9 mouse cellular contexts compared by ENCODE assay signal in genomic region chr3:137014686-137015085, GRCm38 (mm10).
DNase-seq lines count a peak whose midpoint lies in the region; ATAC-seq and TF ChIP-seq lines count a peak whose summit lies in the region.
"Had no signal": no experiment of that assay in that cellular context is flagged by ENCODE, and none has a peak within 500 bp of the region (broad histone marks: within the 10 kb centered on the region; RNA-seq: fewer than 3 reads in every experiment).

No protein-coding gene starts in this region.

- peak; percentile 5 for DNase-seq in liver
- no peak for DNase-seq in liver, embryonic 11.5 days (ENCODE audit: low spot score)
- peak; percentile 22 for DNase-seq in MEL-GATA-1-ER (ENCODE audit: extremely low read depth, low read depth)
- DNase-seq in mesoderm, embryonic 11.5 days (ENCODE audit: low read depth, low spot score): peak; percentile 65
- DNase-seq in left cerebral cortex, adult 8-10 months (ENCODE audit: low spot score in 2 of 2): no peak
- no peak for DNase-seq in forebrain, postnatal 0 days
- no peak for DNase-seq in right cerebral cortex, postnatal 10 days (ENCODE audit: low spot score in 2 of 2)
- DNase-seq: cerebellum, postnatal 10 days had no signal

- H3K4me1 ChIP-seq in liver, embryonic 11.5 days (replicated peaks; ENCODE audit: control insufficient read depth, insufficient read depth, low read length): no peaks in the 10 kb centered on the region
- H3K4me1 ChIP-seq in forebrain, postnatal 0 days (ENCODE audit: insufficient read depth): no peaks in the 10 kb centered on the region

- no peak overlapping the region for H3K9ac ChIP-seq in liver, embryonic 11.5 days (ENCODE audit: low read depth, low read length)
- no peak overlapping the region for H3K9ac ChIP-seq in forebrain, postnatal 0 days

- H3K4me3 ChIP-seq in liver, embryonic 11.5 days (ENCODE audit: low read depth, low read length): no peak overlapping the region
- no peak overlapping the region for H3K4me3 ChIP-seq in forebrain, postnatal 0 days (ENCODE audit: low read depth, low read length)

- no peaks in the 10 kb centered on the region for H3K9me3 ChIP-seq in liver, embryonic 11.5 days (ENCODE audit: control insufficient read depth, low read length)
- no peaks in the 10 kb centered on the region for H3K9me3 ChIP-seq in forebrain, postnatal 0 days (ENCODE audit: low read length)

- TF ChIP-seq CTCF in forebrain, postnatal 0 days (IDR thresholded peaks at IDR 0.05; ENCODE audit: low read depth): no peak

- no peak overlapping the region for H3K27ac ChIP-seq in liver, embryonic 11.5 days (ENCODE audit: low read depth, low read length)
- H3K27ac ChIP-seq in forebrain, postnatal 0 days (ENCODE audit: low read depth, low read length): no peak overlapping the region

- H3K27me3 ChIP-seq in liver, embryonic 11.5 days (replicated peaks; ENCODE audit: control insufficient read depth, insufficient read depth, low read length): no peaks in the 10 kb centered on the region
- no peaks in the 10 kb centered on the region for H3K27me3 ChIP-seq in forebrain, postnatal 0 days (ENCODE audit: insufficient read depth, low read length)

- H3K4me2 ChIP-seq in liver, embryonic 11.5 days: no peak overlapping the region
- no peak overlapping the region for H3K4me2 ChIP-seq in forebrain, postnatal 0 days (ENCODE audit: low read depth)

- WGBS in liver, embryonic 11.5 days: 49% methylated on average over 2 of the region's 2 CpGs
- 85% methylated on average over 2 of the region's 2 CpGs for WGBS in forebrain, postnatal 0 days

- H3K36me3 ChIP-seq in liver, embryonic 11.5 days (ENCODE audit: control insufficient read depth, insufficient read depth, low read length): no peaks in the 10 kb centered on the region
- H3K36me3 ChIP-seq in forebrain, postnatal 0 days (ENCODE audit: insufficient read depth): no peaks in the 10 kb centered on the region

- no peak for ATAC-seq in liver, embryonic 11.5 days (replicated peaks; ENCODE audit: low FRiP score)
- 0 out of 2 replicates have a peak, but pooled peaks have one; percentile 56 for ATAC-seq in common myeloid progenitor, adult 5-6 weeks (replicated peaks; ENCODE audit: low read depth, poor library complexity, severe bottlenecking)
- no peak for ATAC-seq in forebrain, postnatal 0 days

Comparison
In these comparisons a context has a peak if more than half of its experiments do, and no peak if none do; other contexts are left out.
1. DNase-seq: peak in liver (single experiment), MEL-GATA-1-ER (single experiment) and mesoderm, embryonic 11.5 days (single experiment); none in liver, embryonic 11.5 days (single experiment), left cerebral cortex, adult 8-10 months (0 of 2), forebrain, postnatal 0 days (single experiment) and right cerebral cortex, postnatal 10 days (0 of 2).